Mouse (Mus musculus) thymus, adult 2 months (tissue): ENCODE data around the gene Spata3.

Experiments used
- CTCF ChIP-seq: fragments of 200-500 bp; IDR thresholded peaks from 2 replicates; pipeline ENCODE4 v1.5.1; 2012; ENCODE audit warnings: mild to moderate bottlenecking, control low read depth, low read length, moderate library complexity, borderline replicate concordance; ENCODE audit not compliant: control insufficient read depth, poor library complexity, insufficient read depth; ENCODE audit errors: extremely low read depth
- POLR2A ChIP-seq: fragments of 200-500 bp; IDR thresholded peaks from 2 replicates; pipeline ENCODE4 v1.6.1; 2012; ENCODE audit warnings: mild to moderate bottlenecking, low read length, control low read depth, moderate library complexity; ENCODE audit not compliant: control insufficient read depth, poor library complexity, insufficient read depth; ENCODE audit errors: extremely low read depth

GRCm38 (mm10) chr1:85992175-85992574 lies 24.4 kb upstream of the Spata3 start:
- TF ChIP-seq CTCF = no peak
- no peak for TF ChIP-seq POLR2A
